Mouse (Mus musculus) midbrain, embryonic 10.5 days (tissue): Measurements from ENCODE around the gene Eml2. TPM values are rescaled to one million over a fixed set of nuclear protein-coding genes. Genes with fewer than 3 reads are reported as not detected.

Experiments
- DNase-seq: peaks from one replicate; pipeline ENCODE4 v3.0.0-alpha.2; 2017; ENCODE audit warnings: low spot score
- H3K27ac ChIP-seq: fragments of 300-500 bp; sonication (generic); replicated peaks from 2 replicates; pipeline ENCODE4 v1.5.1; 2016; ENCODE audit warnings: mild to moderate bottlenecking
- H3K27me3 ChIP-seq: fragments of 300-500 bp; sonication (generic); 2 replicates; pipeline ENCODE4 v1.6.1; 2016; ENCODE audit warnings: low read depth, mild to moderate bottlenecking; ENCODE audit not compliant: poor library complexity, severe bottlenecking
- H3K36me3 ChIP-seq: fragments of 300-500 bp; sonication (generic); 2 replicates; pipeline ENCODE4 v1.6.1; 2016; ENCODE audit warnings: mild to moderate bottlenecking, moderate library complexity
- H3K4me1 ChIP-seq: fragments of 300-500 bp; sonication (generic); 2 replicates; pipeline ENCODE4 v1.6.1; 2016
- H3K4me3 ChIP-seq: fragments of 300-500 bp; sonication (generic); 2 replicates; pipeline ENCODE4 v1.5.1; 2016; ENCODE audit warnings: mild to moderate bottlenecking, moderate library complexity
- H3K9me3 ChIP-seq: fragments of 300-500 bp; sonication (generic); replicated peaks from 2 replicates; pipeline ENCODE4 v1.6.1; 2016; ENCODE audit warnings: mild to moderate bottlenecking
- WGBS: fragments of 180-500 bp; shearing (Covaris S2); methylation state at CpG from one replicate; pipeline ENCODE4 v1.1.7; 2016; 5-methylcytosine and 5-hydroxymethylcytosine counted together
- microRNA counts: library from miRNA; unstranded; fragments of <30 nt; microRNA quantifications from one replicate; lab custom pipeline; 2017
- microRNA-seq: library from miRNA; unstranded; fragments of <30 nt; microRNA quantifications from one replicate; pipeline ENCODE4, GENCODE M21; 2017
- polyA plus RNA-seq: library from polyadenylated mRNA; unstranded; fragments of >200 nt; fragmentation: Nextera tagmentation; extraction: Ambion mirVana; gene quantifications from 2 replicates; pipeline ENCODE4 v1.2.1, GENCODE M21; 2016

Eml2 gene
- polyA plus RNA-seq, 1 experiment from 2014 or later = 4.3 TPM

DNA sequence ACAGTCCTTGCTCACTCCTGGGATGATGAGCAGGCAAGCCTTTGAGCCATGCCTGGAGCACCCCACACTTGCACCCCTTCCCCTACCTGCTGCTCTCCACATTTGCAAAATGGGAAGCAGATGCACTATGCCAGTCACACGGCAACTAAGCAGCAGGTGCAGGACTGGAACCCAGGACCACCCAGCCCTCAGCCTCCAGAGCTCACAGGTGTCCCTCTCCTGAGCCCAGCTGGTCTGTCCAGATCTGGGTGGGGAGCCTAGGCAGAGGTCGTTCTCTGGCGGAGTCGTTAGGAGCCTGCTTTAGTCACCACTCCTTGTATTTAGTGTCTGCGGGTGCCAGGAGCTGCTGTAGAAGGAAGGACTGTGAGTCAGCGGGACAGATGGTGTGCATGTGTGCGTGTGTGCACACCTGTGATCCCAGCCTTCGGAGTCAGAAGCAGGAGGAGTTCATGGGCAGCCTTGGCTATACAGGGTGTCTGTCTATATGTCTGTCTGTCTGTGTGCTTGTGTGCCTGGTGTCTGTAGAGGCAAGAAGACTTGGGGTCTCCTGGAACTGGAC, 64.8 kb downstream of the Eml2 start:
- no peaks in the 10 kb centered on the region for H3K27me3 ChIP-seq
- H3K4me1 ChIP-seq = peaks cover 10% of the 10 kb centered on the region; the same call in 1 of the 2 replicates
- WGBS = 91% methylated on average over 8 of the region's 8 CpGs
- no peaks in the 10 kb centered on the region for H3K9me3 ChIP-seq
- no peak for DNase-seq
- no peak overlapping the region for H3K4me3 ChIP-seq
- H3K27ac ChIP-seq = no peak overlapping the region
- peaks cover 29% of the 10 kb centered on the region for H3K36me3 ChIP-seq

DNA sequence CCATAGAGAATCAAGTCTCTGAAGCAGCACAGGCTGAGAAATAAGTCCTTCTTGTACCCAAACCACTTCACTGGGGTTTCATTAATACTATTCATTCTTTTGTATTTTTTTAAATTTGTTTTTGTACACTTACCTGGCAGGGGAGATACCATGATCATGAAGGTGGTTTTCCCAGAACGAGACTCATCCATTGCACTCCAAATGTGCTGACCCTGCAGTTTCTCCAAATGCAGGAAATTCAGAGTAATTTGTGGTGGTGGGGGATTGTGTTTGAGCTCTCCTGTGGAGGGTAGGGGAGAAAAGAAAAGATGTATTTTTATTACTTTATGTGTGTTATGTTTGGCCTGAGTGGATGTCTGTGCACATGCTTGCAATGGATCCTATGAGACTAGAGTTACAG, 65.8 kb downstream of the Eml2 start:
- no peaks in the 10 kb centered on the region for H3K9me3 ChIP-seq
- H3K4me1 ChIP-seq = peaks cover 10% of the 10 kb centered on the region; the same call in 1 of the 2 replicates
- 94% methylated on average over 1 of the region's 1 CpGs for WGBS
- no peaks in the 10 kb centered on the region for H3K27me3 ChIP-seq
- peaks cover 39% of the 10 kb centered on the region for H3K36me3 ChIP-seq
- no peak overlapping the region for H3K4me3 ChIP-seq
- no peak for DNase-seq
- H3K27ac ChIP-seq = no peak overlapping the region

DNA sequence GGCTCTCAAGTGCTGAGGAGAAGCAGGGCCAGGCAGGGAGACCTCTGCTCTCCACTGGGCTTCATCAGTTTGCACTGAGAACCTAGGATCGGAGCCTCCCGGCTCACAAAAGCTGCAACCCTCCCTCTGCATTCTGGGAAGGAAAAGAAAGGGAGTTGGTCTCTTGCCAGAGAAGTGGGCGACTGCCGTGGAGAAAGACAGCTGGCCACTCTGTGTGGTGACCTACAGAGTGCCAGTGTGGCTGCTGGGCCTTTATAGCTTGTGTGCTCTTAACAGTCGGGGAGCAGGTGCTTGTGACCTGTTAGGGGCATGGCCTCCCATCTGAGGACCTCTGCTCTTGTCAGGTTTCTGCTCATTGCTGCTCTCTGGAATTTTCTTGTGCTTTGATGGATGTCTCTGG, 67.6 kb downstream of the Eml2 start:
- DNase-seq = no peak
- Histone ChIP-seq H3K36me3 (peaks cover 48% of the 10 kb centered on the region), H3K27me3 (no peaks in the 10 kb centered on the region), H3K27ac (no peak overlapping the region), H3K4me3 (no peak overlapping the region), H3K4me1 (peaks cover 10% of the 10 kb centered on the region; the same call in 1 of the 2 replicates), H3K9me3 (no peaks in the 10 kb centered on the region)
- WGBS = 90% methylated on average over 5 of the region's 5 CpGs

DNA sequence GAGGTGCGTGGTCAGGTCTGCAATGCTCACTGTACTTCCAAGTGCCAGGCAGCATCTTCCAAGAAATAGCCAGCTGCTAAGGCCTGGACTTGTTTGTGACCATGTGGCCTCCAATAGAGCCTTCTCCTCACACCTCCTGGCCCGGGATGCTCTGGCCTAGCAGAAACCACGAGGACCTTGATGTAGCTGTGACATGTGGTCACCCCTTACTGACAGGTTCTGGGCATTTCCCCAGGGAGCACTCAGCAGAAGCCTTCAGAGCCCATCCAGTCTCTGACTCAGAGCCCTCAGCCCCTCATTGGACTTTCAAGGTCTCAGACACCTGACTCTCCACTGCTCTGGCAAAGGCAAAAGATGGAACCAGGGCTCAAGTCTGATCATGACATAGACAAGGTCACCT, 68.9 kb downstream of the Eml2 start:
- H3K27ac ChIP-seq = no peak overlapping the region
- no peaks in the 10 kb centered on the region for H3K9me3 ChIP-seq
- H3K27me3 ChIP-seq = no peaks in the 10 kb centered on the region
- 86% methylated on average over 3 of the region's 3 CpGs for WGBS
- H3K4me3 ChIP-seq = no peak overlapping the region
- no peaks in the 10 kb centered on the region for H3K4me1 ChIP-seq
- peaks cover 48% of the 10 kb centered on the region for H3K36me3 ChIP-seq
- no peak for DNase-seq

DNA sequence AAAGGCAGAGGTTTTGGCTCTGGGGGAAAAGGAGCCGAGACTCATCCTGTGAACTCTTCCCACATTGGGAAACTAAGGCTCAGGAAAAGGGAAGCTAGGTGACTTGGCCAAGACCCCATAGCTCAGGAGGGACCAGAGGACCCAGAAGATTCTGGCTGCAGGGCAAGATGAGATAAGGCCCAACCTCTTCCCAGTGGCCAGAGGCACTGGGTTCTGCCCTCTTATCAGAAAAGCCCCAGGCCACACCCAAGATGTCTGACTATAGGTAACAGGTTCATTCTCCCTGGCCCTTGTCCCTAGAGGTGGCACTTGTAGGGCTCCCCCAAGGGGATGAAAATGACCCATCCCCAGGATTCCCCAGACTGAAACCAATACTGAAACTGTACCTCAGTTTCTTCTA, 70.6 kb downstream of the Eml2 start:
- H3K36me3 ChIP-seq = peaks cover 40% of the 10 kb centered on the region
- 96% methylated on average over 1 of the region's 1 CpGs for WGBS
- DNase-seq = no peak
- H3K27me3 ChIP-seq = no peaks in the 10 kb centered on the region
- no peaks in the 10 kb centered on the region for H3K4me1 ChIP-seq
- H3K4me3 ChIP-seq = no peak overlapping the region
- H3K27ac ChIP-seq = no peak overlapping the region
- H3K9me3 ChIP-seq = no peaks in the 10 kb centered on the region

DNA sequence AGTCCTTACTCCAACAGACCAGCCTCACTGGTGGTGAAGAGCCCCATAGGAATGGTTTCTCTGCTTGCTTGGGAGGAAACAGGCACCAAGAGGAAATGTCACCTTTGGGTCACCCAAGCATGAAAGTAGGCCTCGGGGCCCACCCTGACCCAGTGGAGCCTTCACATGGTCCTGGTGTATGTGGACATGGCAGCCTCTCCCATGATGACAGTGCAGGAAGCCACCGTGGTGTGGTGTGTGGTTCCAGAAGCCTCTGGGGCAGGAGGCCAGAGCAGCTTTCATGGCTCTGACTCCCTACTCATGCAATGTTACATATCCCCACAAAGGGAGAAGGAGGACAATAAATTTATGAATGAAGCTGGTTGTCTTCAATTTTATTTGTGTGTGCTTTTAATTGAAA, 71.3 kb downstream of the Eml2 start:
- H3K36me3 ChIP-seq = peaks cover 40% of the 10 kb centered on the region
- H3K4me3 ChIP-seq = no peak overlapping the region
- no peaks in the 10 kb centered on the region for H3K9me3 ChIP-seq
- no peak overlapping the region for H3K27ac ChIP-seq
- DNase-seq = no peak
- no peaks in the 10 kb centered on the region for H3K4me1 ChIP-seq
- no peaks in the 10 kb centered on the region for H3K27me3 ChIP-seq
- WGBS = 98% methylated on average over 2 of the region's 2 CpGs

DNA sequence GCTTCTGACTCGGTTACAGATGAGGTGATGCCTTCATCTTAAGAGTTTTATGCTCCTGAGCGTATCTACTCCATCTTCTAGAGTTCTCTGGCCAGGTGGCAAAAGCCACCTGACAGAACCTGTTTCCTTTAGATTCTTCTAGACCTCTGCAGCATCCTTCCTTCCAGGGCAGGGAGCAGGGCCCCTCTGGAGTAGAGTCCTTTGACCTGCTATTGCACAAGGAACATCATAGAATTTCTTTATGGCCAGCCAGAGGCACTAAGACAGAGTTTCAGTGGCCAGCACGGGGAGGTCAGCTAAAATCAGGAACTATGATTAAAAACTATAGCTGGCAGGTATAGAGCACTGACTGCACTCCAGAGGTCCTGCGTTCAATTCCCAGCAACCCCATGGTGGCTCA, 75.9 kb downstream of the Eml2 start:
- no peaks in the 10 kb centered on the region for H3K4me1 ChIP-seq
- H3K4me3 ChIP-seq = no peak overlapping the region
- no peaks in the 10 kb centered on the region for H3K9me3 ChIP-seq
- 84% methylated on average over 4 of the region's 4 CpGs for WGBS
- no peaks in the 10 kb centered on the region for H3K27me3 ChIP-seq
- H3K27ac ChIP-seq = no peak overlapping the region
- peaks cover 32% of the 10 kb centered on the region for H3K36me3 ChIP-seq
- DNase-seq = no peak

DNA sequence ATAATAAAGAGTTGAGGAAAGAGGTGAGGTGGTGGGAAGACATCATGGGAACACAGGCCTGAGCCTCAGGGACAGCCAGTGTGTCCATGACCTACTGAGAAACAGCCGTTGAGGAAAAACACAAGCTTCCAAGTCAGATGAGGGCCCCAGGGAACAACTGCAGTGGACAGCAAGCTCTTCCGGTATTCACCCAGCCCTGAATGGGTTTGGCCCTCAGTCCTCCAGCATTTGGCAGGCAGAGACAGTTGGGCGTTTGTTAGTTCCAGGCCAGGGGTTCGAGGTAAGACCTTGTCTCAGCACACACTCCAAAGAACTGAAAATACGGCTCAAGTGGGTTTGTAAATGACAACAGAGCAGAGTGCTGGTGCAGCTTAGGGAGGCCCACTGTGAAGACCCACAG, 77.2 kb downstream of the Eml2 start:
- DNase-seq = no peak

DNA sequence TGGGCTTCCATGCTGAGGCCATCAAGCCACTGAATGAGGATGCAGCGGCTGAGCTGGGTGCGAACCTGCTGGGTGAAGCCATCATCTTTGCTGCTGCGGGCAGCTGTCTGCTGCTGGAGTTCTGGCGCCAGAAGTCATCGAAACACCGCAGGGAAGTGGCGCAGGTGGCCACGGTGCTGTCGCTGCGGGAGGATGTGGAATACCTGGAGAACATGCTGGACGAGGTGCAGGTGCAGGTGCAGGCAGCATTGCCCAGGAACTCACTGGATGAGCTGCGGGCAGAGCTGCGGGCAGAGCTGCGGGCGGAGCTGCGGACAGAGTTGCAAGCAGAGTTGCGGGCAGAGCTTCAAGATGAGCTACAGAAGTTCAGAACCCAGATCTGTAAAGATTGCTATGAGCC, 79.2 kb downstream of the Eml2 start:
- DNase-seq = no peak
- Histone ChIP-seq H3K27ac (no peak overlapping the region), H3K4me1 (peaks cover 7% of the 10 kb centered on the region), H3K9me3 (no peaks in the 10 kb centered on the region), H3K36me3 (peaks cover 57% of the 10 kb centered on the region), H3K4me3 (peak overlapping the region; percentile 11; the same call in 1 of the 2 replicates), H3K27me3 (no peaks in the 10 kb centered on the region)
- WGBS = 85% methylated on average over 17 of the region's 17 CpGs

More for the DNA sequence above, 77.2 kb downstream of the Eml2 start:
- Histone ChIP-seq H3K27me3 (no peaks in the 10 kb centered on the region), H3K4me1 (peaks cover 7% of the 10 kb centered on the region), H3K36me3 (peaks cover 37% of the 10 kb centered on the region), H3K27ac (no peak overlapping the region), H3K9me3 (no peaks in the 10 kb centered on the region), H3K4me3 (no peak overlapping the region)
- 78% methylated on average over 5 of the region's 5 CpGs for WGBS

MicroRNA genes within 50 kb of the gene (microRNA counts, 519-probe panel; counts per million panel counts)
- not detected for microRNA mmu-miR-330 (lab: Ali Mortazavi, UCI)

Small RNAs within 50 kb of the gene (microRNA-seq; reads per million reads assigned to microRNA genes)
- gene Mir330 = 290 reads per million, percentile 62 among the genes with 10 or more reads in this experiment

Other genes with a start within 250 kb of the Eml2 start
- 0.07 and 0.16 TPM in 2 replicates for gene Nanos2, start 189.0 kb upstream of the Eml2 start, polyA plus RNA-seq
- 4.0 and 4.1 TPM in 2 replicates for gene Mypop, start 185.2 kb upstream of the Eml2 start, polyA plus RNA-seq
- 21.4 and 23.5 TPM in 2 replicates for gene Irf2bp1, start 172.4 kb upstream of the Eml2 start, polyA plus RNA-seq
- gene Foxa3, start 152.9 kb upstream of the Eml2 start, polyA plus RNA-seq = 0.09 TPM in 1 of 2 replicates, not detected in the other
- 40.3 and 45.7 TPM in 2 replicates for gene Sympk, start 152.0 kb upstream of the Eml2 start, polyA plus RNA-seq
- not detected in 2 replicates for gene Rsph6a, start 121.7 kb upstream of the Eml2 start, polyA plus RNA-seq
- gene Dmwd, start 100.2 kb upstream of the Eml2 start, polyA plus RNA-seq = 17.3 and 18.0 TPM in 2 replicates
- gene Dmpk, start 92.6 kb upstream of the Eml2 start, polyA plus RNA-seq = 8.2 and 8.8 TPM in 2 replicates
- gene Six5, start 81.8 kb upstream of the Eml2 start, polyA plus RNA-seq = 7.2 and 8.0 TPM in 2 replicates
- 1.1 TPM in 2 replicates for gene Gm4969, start 58.1 kb upstream of the Eml2 start, polyA plus RNA-seq
- gene Fbxo46, start 56.6 kb upstream of the Eml2 start, polyA plus RNA-seq = 17.6 and 19.4 TPM in 2 replicates
- gene Qpctl, start 27.1 kb upstream of the Eml2 start, polyA plus RNA-seq = 17.0 and 21.2 TPM in 2 replicates
- gene Snrpd2, start 26.7 kb upstream of the Eml2 start, polyA plus RNA-seq = 168 and 180 TPM in 2 replicates
- 0.60 and 1.5 TPM in 2 replicates for gene Gipr, start 10.3 kb upstream of the Eml2 start, polyA plus RNA-seq
- 2.4 and 2.6 TPM in 2 replicates for gene Gpr4, start 36.1 kb downstream of the Eml2 start, polyA plus RNA-seq
- 51.0 and 51.9 TPM in 2 replicates for gene Opa3, start 51.9 kb downstream of the Eml2 start, polyA plus RNA-seq
- gene Vasp, start 95.4 kb downstream of the Eml2 start, polyA plus RNA-seq = 49.3 and 52.7 TPM in 2 replicates
- 0.36 and 0.39 TPM in 2 replicates for gene Ppm1n, start 103.6 kb downstream of the Eml2 start, polyA plus RNA-seq
- 41.9 and 48.6 TPM in 2 replicates for gene Rtn2, start 106.2 kb downstream of the Eml2 start, polyA plus RNA-seq
- gene Fosb, start 133.6 kb downstream of the Eml2 start, polyA plus RNA-seq = 0.02 TPM in 1 of 2 replicates, not detected in the other
- gene Ercc1, start 168.4 kb downstream of the Eml2 start, polyA plus RNA-seq = 117 and 118 TPM in 2 replicates
- 23.2 and 24.7 TPM in 2 replicates for gene Cd3eap, start 183.1 kb downstream of the Eml2 start, polyA plus RNA-seq
- gene Ppp1r13l, start 183.3 kb downstream of the Eml2 start, polyA plus RNA-seq = 4.9 and 6.0 TPM in 2 replicates
- gene Ercc2, start 205.6 kb downstream of the Eml2 start, polyA plus RNA-seq = 27.7 and 31.8 TPM in 2 replicates
- 2.3 and 3.0 TPM in 2 replicates for gene Klc3, start 227.7 kb downstream of the Eml2 start, polyA plus RNA-seq
- gene Ckm, start 228.4 kb downstream of the Eml2 start, polyA plus RNA-seq = not detected in 2 replicates